Mouse (Mus musculus): Measurements from ENCODE around the gene Akap1. TPM values are rescaled to one million over a fixed set of nuclear protein-coding genes. Genes with fewer than 3 reads are reported as not detected.

The Akap1 gene
- total RNA-seq (2014; rRNA removed; ENCODE audit: low replicate concordance), result 125 and 144 TPM in 2 replicates
- polyA plus RNA-seq (2015; fragmentation: Nextera tagmentation; extraction: Ambion mirVana), result 51.4 and 54.0 TPM in 2 replicates

DNA sequence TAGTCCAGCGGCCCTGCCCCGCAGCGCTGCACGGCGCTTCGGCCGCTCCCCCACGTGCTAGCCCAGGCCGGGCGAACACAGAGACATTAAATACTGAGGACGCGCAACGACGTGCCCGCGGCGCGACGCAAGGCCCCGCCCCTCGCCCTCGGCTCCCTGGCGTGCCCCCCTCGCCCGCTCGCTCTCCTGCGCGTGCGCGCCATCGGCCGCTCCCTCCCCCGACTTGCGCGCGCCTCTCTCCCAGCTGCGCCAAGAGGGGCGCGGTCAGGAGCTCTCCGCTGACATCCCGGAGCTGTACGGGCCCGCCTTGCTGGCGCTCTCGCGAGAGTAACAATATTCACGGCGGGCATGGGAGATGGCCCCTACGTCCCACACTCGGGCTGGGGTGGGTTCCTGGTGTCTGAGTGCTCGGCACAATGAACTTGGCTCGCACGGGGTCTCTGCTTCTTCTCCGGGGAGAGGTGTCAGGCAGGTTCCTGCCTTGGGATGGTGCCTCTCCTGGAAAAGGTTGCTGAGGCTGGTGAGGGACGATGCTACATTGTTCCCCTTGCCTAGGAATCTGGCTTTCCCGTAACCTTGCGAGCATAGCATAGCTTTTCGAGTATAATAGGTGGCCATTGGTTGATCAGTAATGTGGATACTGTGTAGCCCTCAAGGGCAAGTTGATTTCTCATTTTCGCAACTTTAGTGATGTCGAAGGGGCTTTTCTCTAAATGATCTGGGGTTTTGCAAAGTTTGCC is at the start of gene Akap1:
Akap1 (minus strand) TSS at position 129 of the 740 bp plus-strand sequence.
- no peaks in the 10 kb centered on the region for H3K36me3 ChIP-seq (replicated peaks; ENCODE audit: control insufficient read depth, insufficient read depth, low read length)
- H3K9ac ChIP-seq (replicated peaks; ENCODE audit: low read depth, low read length), result peak within 1 kb of the TSS; percentile 80
- TF ChIP-seq EP300 (IDR thresholded peaks at IDR 0.05; ENCODE audit: low read depth), result peak; percentile 92
- 0 out of 2 replicates have a peak, but pooled peaks have one; percentile 1 for TF ChIP-seq CTCF (IDR thresholded peaks at IDR 0.05; ENCODE audit: low read depth)
- ATAC-seq (ENCODE audit: insufficient read depth, low read depth) (peak; percentile 97), DNase-seq (ENCODE audit: low spot score) (peak; percentile 96)
- H3K4me1 ChIP-seq (ENCODE audit: control insufficient read depth, insufficient read depth), result peaks cover 22% of the 10 kb centered on the region
- peak within 1 kb of the TSS; percentile 97 for H3K4me2 ChIP-seq (ENCODE audit: low read depth, low read length)
- H3K4me3 ChIP-seq (ENCODE audit: low read depth, low read length), result peak within 1 kb of the TSS; percentile 82
- WGBS, result 1% methylated on average over 59 of the region's 60 CpGs
- no peaks in the 10 kb centered on the region for H3K9me3 ChIP-seq (replicated peaks; ENCODE audit: control insufficient read depth, low read length)
- peak within 1 kb of the TSS; percentile 90 for H3K27ac ChIP-seq (ENCODE audit: low read depth)
- H3K27me3 ChIP-seq (ENCODE audit: control insufficient read depth, insufficient read depth, low read length), result no peaks in the 10 kb centered on the region

DNA sequence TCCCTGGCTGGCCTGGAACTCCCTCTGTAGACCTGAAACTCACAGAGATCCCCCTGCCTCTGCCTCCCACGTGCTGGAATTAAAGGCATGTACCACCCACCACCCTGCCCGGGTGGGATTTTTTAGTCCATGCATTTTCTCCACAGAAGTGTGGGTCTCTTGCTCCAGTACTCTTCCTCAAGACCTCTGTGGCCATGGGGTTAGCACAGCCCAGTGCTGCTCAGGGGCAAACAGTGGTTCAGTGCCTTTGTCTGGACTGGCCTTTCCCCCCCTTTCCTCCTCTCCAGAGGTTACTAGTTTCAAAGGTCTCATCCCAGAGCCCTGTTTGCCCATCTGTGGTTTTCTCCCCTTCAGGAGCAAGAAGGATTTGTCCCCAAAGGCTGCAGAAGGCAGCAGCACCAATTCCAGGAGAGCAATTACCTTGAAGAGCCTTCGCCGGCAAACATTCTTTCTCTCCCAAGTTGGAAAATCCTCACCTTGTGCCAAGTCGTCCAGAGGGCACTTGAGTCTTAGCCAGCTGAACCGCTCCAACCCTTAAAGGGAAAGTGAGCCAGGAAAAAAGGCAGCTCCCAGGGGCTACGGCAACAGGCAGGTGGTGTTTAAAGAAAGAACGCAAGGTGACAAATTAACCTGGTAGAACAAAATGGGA is 45.1 kb upstream of the Akap1 start:
- H3K36me3 ChIP-seq (replicated peaks; ENCODE audit: control insufficient read depth, insufficient read depth, low read length), result no peaks in the 10 kb centered on the region
- no peak overlapping the region for H3K9ac ChIP-seq (replicated peaks; ENCODE audit: low read depth, low read length)
- H3K9me3 ChIP-seq (replicated peaks; ENCODE audit: control insufficient read depth, low read length), result no peaks in the 10 kb centered on the region
- 44% methylated on average over 8 of the region's 8 CpGs for WGBS
- ATAC-seq (ENCODE audit: insufficient read depth, low read depth) (peak; percentile 86), DNase-seq (ENCODE audit: low spot score) (peak; percentile 93)
- H3K27ac ChIP-seq (ENCODE audit: low read depth), result peak overlapping the region; percentile 97
- peaks cover 14% of the 10 kb centered on the region for H3K4me1 ChIP-seq (ENCODE audit: control insufficient read depth, insufficient read depth)
- no peak for TF ChIP-seq CTCF (IDR thresholded peaks at IDR 0.05; ENCODE audit: low read depth)
- peak; percentile 55; the same call in 1 of the 2 replicates for TF ChIP-seq EP300 (IDR thresholded peaks at IDR 0.05; ENCODE audit: low read depth)
- H3K4me3 ChIP-seq (ENCODE audit: low read depth, low read length), result no peak overlapping the region
- H3K27me3 ChIP-seq (ENCODE audit: control insufficient read depth, insufficient read depth, low read length), result no peaks in the 10 kb centered on the region
- H3K4me2 ChIP-seq (ENCODE audit: low read depth, low read length), result peak overlapping the region; percentile 33; the same call in 1 of the 2 replicates

DNA sequence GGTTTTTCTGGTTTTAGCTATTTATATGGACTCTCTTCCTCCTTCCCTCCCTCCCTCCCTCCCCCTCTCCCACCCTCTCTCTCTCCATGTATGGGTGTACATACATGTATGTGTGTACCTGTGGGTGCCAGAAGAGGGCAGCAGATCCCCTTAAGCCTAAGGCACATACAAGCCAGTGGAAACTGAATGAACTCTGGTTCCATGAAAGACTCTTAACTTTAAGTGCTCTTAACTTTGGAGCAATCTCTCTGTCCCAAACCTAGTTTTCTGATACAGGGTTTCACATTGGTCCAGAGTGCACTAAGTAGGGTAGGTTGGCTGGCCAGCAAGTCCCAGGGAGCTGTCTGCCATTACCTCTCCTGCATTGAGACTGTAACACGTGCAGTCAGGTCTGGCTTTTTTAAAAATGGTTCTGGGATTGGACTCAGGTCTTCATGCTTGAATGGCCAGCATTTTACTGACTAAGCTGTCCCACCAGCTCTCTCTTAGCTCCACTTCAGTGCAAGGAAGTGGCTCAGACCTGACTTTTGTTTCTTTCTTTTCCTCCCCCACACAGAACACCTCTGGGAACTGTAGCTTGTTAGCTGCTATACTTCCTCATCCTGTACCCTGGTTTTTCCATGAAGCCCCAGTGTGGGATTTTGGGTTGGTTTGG is 44.3 kb upstream of the Akap1 start:
- TF ChIP-seq EP300 (IDR thresholded peaks at IDR 0.05; ENCODE audit: low read depth) (no peak), CTCF (IDR thresholded peaks at IDR 0.05; ENCODE audit: low read depth) (peak; percentile 91)
- Histone ChIP-seq H3K27ac (ENCODE audit: low read depth) (peak overlapping the region; percentile 97), H3K4me1 (ENCODE audit: control insufficient read depth, insufficient read depth) (peaks cover 14% of the 10 kb centered on the region), H3K9ac (replicated peaks; ENCODE audit: low read depth, low read length) (no peak overlapping the region), H3K4me2 (ENCODE audit: low read depth, low read length) (no peak overlapping the region), H3K4me3 (ENCODE audit: low read depth, low read length) (no peak overlapping the region), H3K36me3 (replicated peaks; ENCODE audit: control insufficient read depth, insufficient read depth, low read length) (no peaks in the 10 kb centered on the region), H3K9me3 (replicated peaks; ENCODE audit: control insufficient read depth, low read length) (no peaks in the 10 kb centered on the region), H3K27me3 (ENCODE audit: control insufficient read depth, insufficient read depth, low read length) (no peaks in the 10 kb centered on the region)
- WGBS, result 100% methylated on average over 1 of the region's 1 CpGs
- peak; percentile 84 for ATAC-seq (ENCODE audit: insufficient read depth, low read depth)
- DNase-seq (ENCODE audit: low spot score), result peak; percentile 88

DNA sequence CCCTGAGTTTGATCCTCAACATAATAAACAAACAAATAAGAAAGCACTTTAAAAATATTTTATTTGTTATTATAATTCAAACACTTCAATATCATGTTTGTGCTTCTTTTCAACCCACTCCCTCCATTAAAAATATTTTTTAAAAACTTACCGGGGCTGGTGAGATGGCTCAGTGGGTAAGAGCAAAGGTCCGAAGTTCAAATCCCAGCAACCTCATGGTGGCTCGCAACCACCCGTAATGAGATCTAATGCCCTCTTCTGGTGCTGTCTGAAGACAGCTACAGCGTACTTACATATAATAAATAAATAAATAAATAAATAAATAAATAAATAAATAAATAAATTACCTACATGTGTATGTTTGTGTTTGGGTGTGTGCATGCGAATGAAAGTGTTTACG is 43.5 kb upstream of the Akap1 start:
- Histone ChIP-seq H3K4me2 (ENCODE audit: low read depth, low read length) (no peak overlapping the region), H3K27ac (ENCODE audit: low read depth) (peak overlapping the region; percentile 53; the same call in 1 of the 2 replicates), H3K9me3 (replicated peaks; ENCODE audit: control insufficient read depth, low read length) (no peaks in the 10 kb centered on the region), H3K36me3 (replicated peaks; ENCODE audit: control insufficient read depth, insufficient read depth, low read length) (no peaks in the 10 kb centered on the region), H3K27me3 (ENCODE audit: control insufficient read depth, insufficient read depth, low read length) (no peaks in the 10 kb centered on the region), H3K9ac (replicated peaks; ENCODE audit: low read depth, low read length) (no peak overlapping the region), H3K4me1 (ENCODE audit: control insufficient read depth, insufficient read depth) (peaks cover 19% of the 10 kb centered on the region), H3K4me3 (ENCODE audit: low read depth, low read length) (no peak overlapping the region)
- no peak for TF ChIP-seq EP300 (IDR thresholded peaks at IDR 0.05; ENCODE audit: low read depth)
- no peak for TF ChIP-seq CTCF (IDR thresholded peaks at IDR 0.05; ENCODE audit: low read depth)
- no peak for DNase-seq (ENCODE audit: low spot score)
- 95% methylated on average over 7 of the region's 7 CpGs for WGBS
- ATAC-seq (ENCODE audit: insufficient read depth, low read depth), result no peak

DNA sequence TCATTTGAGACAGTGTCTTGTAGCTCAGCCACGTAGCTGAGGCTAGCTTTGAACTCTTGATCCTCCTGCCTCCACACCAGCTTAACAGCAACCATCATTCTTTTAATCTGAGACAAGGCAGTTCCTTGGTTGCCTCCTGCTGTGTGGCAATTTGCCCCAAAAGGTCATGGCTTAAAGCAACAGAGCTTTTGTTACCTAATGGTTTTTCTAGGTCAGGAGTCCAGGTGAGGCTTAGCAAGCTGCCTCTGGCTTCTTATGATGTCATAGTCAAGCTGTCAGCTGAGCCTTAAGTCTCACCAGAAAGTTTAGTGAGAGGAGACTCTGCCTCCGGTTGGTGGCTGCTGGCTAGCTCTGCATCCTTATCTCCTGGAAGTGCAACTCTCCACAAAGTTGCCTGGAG is 41.2 kb upstream of the Akap1 start:
- Histone ChIP-seq H3K9me3 (replicated peaks; ENCODE audit: control insufficient read depth, low read length) (no peaks in the 10 kb centered on the region), H3K4me2 (ENCODE audit: low read depth, low read length) (no peak overlapping the region), H3K4me1 (ENCODE audit: control insufficient read depth, insufficient read depth) (peaks cover 38% of the 10 kb centered on the region), H3K27ac (ENCODE audit: low read depth) (0 out of 2 replicates have a peak overlapping the region, but pooled peaks have one; percentile 35), H3K9ac (replicated peaks; ENCODE audit: low read depth, low read length) (no peak overlapping the region), H3K4me3 (ENCODE audit: low read depth, low read length) (no peak overlapping the region), H3K36me3 (replicated peaks; ENCODE audit: control insufficient read depth, insufficient read depth, low read length) (no peaks in the 10 kb centered on the region), H3K27me3 (ENCODE audit: control insufficient read depth, insufficient read depth, low read length) (no peaks in the 10 kb centered on the region)
- ATAC-seq (ENCODE audit: insufficient read depth, low read depth), result no peak
- DNase-seq (ENCODE audit: low spot score), result no peak
- TF ChIP-seq EP300 (IDR thresholded peaks at IDR 0.05; ENCODE audit: low read depth) (no peak), CTCF (IDR thresholded peaks at IDR 0.05; ENCODE audit: low read depth) (no peak)
- 20% methylated on average over 2 of the region's 2 CpGs for WGBS

Measured in heart, postnatal 0 days (tissue).